Mouse (Mus musculus): ENCODE results near the gene Zfp385c.

The Zfp385c gene

DNA sequence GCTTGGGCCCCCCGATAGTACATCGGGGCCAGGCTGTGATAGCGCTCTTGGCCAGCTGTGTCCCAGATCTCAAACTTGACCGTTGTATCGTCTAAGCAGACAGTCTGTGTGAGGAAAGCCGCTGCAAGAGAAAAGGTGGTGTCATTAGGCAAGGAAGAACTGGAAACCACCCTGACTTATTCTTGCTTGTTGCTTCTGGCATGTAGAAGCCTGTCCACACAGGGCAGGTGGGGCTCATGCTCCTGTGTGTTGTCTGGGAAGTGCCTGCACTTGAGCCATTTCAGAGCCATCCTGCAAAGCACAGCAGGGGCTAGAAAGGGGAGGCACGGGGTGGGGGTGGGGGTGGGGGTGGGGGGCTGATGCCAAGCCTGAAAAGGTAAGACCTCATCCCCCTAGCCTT is 26.2 kb upstream of the Zfp385c start:
- no peak for DNase-seq (ENCODE audit: low read depth in 1 of 2, low spot score in 2 of 2)

GRCm38 (mm10) chr11:100716649-100717048 is 24.4 kb upstream of the Zfp385c start:
- no peak for DNase-seq (ENCODE audit: low read depth in 1 of 2, low spot score in 2 of 2)

DNA sequence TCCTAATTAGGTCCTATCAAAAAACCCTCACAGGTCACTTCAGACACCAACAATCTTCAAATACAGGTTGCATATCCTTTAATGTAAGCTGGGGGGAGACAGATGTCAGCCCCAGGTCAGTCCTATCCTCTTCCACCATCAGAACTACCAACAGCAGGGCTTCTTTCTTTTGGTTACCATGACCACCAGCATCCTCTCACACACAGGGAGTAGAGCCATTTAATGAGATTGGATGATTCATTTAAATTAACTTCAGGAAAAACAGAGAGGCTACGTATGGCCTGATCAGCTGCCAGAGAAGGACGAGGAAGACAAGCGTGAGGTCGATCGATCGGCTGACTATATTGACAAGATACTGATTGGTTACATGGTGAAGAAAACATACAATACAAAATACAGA is 22.7 kb upstream of the Zfp385c start:
- no peak for DNase-seq (ENCODE audit: low read depth in 1 of 2, low spot score in 2 of 2)

- no peak for DNase-seq (ENCODE audit: low read depth in 1 of 2, low spot score in 2 of 2)
These were observed 22.3 kb upstream of the Zfp385c start for GRCm38 (mm10) chr11:100714534-100714915.

- DNase-seq (ENCODE audit: low read depth in 1 of 2, low spot score in 2 of 2), result no peak
These were observed 21.7 kb upstream of the Zfp385c start, which contains the start of gene Hspb9 for GRCm38 (mm10) chr11:100713735-100714533. TSS of gene Hspb9 (plus strand) at chr11:100713850.

- DNase-seq (ENCODE audit: low read depth in 1 of 2, low spot score in 2 of 2), result no peak
These were observed 20.9 kb upstream of the Zfp385c start for GRCm38 (mm10) chr11:100713174-100713573.

DNA sequence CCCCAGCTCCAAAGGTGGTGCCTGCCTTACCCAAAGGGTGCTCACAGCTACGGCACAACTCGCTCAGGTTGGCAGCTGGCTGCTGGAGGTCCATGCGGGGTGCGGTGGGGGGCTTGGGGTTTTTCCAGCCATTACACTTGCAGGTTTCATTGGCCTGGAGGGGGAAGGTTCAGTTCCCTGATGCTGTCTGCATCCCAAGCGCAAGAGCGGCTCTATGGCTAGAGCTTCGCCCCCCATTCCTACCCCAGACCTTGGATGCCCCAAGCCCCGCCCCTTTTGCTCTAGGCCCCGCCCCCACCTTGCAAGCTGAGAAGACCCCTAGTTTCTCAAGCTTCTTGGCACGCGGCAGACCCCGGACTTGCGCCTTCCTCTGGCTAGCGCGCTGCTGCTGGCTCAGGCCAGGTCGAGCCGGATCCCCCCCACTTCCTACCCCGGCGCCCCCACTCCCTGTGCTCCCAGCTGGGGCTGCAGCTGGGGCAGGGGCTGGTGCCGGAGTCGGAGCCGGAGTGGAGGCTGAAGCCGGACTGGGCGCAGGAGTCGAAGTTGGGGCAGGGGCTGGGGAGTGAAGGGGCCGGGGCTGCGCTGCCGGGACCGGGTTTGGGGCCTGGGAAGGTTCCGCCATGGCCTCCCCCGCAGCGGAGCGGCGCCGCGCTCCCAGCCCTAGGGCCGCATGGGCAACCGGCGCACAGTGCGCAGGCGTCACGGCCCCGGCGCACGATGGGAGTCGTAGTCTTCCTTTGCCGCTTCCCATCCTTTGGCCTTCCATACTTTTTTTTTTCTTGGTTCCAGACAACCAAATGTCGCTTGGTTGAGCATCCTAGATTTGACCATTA is 19.7 kb upstream of the Zfp385c start, which contains the start of gene Kat2a:
Kat2a (minus strand) TSS at position 683 of the 833 bp plus-strand sequence.
- DNase-seq (ENCODE audit: low read depth in 1 of 2, low spot score in 2 of 2), result no peak

DNA sequence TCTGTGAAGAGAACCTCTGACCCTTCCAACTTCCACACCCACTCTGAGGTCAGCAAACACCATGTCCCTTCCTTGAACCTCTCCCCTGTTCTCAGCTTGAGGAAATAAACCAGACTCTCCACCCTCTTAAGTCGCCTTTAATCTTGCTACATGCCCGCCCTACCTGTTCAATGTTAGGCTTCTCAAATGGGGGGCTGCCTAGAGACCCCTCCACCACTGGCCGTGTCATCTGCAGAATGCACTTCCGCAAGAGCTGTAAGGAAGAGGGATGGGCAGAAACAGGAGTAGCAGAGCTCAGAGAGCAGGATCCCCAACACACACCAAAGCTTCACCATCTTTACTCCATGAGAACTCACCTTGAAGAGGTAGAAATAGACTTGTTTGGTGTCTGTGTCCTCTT is 18.7 kb upstream of the Zfp385c start:
- DNase-seq (ENCODE audit: low read depth in 1 of 2, low spot score in 2 of 2), result no peak

DNA sequence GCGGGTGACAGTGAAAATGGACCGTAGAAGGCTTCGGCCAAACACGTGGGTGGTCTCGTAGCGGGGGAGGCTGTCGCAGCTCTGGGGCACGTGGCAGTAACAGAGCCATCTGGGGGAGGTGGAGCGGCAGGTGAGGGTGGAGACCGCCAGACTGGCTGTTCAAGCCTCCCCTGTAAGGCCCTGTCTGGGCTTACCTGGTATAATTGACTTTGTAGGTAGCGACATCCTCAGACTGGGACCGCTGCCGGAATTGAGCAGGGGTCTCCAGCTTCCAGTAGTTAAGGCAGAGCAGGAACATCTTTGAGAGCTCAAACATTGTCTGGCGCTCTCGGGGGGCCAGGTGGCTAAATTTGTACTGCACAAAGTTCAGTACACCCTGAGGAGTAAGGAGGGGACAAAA is 18.3 kb upstream of the Zfp385c start:
- no peak for DNase-seq (ENCODE audit: low read depth in 1 of 2, low spot score in 2 of 2)

DNA sequence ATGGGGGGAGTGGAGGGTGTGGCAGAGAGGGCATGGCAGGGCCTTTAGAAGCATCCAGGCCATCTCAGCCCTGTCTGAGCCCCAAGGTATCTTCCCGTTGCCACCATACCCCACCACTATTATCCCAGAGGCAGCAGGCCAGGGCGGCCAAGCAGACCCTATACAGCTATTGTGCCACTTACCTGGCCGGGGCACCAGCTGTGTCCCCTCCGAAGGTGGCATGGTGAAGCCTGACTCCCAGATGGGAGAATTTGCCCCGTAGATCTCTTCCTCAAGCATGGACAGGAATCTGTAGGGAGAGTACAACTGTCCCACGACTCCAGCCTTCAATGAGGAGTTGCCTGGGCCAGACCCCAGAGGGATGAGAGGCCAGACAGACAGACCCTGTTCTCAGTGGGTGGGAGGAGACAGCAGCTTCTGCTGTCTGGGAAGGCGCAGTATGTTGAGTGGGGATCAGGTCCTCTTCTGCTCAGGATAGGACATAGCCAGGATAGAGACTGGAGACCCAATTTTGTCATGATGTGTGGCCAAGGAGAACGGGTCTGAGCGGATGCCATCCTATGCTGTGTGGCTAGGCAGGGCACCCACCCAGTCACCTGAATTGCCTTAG is 17.1 kb upstream of the Zfp385c start:
- DNase-seq (ENCODE audit: low read depth in 1 of 2, low spot score in 2 of 2), result no peak

DNA sequence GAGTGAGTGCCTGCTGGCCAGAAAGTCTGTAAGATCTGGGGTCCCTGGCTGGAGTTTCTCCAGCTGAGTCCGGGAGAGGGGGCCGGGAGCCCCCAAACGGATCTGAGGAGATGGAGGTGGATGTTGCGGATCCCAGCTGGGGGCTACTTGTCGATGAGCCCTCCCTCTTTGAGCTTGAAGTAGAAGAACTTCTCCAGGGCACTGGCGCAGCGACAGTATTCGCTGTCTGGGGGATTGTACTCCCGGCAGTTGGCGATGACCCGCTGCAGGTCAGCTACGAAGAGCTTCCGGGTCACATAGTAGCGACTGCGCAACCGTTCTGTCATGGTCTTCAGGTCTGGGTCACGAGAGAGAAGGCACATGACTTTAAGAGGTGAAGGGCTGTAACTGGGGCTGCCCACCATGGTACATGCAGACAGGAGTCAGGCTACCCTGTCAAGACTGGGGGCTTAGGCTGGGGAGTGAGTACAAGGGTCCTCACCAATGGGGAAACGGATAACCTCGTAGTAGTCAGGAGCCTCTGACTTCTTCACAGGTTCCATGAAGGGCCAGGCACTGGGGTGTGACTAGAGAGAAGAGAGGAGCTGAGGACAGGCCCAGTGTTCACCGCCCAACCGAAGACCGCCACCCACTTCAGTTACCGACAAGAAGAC is 13.0 kb upstream of the Zfp385c start:
- no peak for DNase-seq (ENCODE audit: low read depth in 1 of 2, low spot score in 2 of 2)

DNA sequence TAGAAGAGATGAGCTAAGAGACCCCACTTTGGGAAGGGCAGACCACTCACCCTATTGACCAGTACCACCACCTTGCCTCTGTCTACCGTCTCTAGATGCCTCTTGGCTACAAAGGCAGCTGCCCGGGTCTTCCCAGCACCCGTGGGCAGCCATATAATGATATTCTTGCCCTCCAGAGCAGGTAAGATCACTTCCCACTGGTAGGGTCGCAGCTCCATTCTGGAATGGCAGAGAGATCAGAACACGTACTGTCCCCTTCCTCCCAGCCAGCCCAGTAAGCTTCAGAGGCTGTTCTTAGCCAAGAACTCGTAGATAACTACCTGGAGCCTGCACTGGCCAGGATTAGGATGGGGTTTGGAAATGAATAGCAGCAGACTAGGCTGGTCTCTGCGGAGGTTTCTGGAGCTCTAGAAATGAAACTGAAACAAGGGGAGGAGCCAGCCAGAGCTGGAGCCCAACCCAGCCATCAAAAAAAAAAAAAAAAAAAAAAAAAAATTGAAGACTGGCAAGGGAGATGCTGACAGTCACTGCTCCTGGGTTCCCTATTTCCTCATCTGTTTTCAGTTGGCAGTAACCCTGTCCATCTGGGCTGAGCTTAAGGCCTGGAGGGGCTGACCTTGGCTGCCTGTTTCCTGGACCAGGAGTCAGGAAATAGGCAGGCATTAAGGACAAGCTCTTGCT is 11.7 kb upstream of the Zfp385c start, which contains the start of gene Dhx58:
Dhx58 (minus strand) TSS at position 421 of the 681 bp plus-strand sequence.
- DNase-seq (ENCODE audit: low read depth in 1 of 2, low spot score in 2 of 2), result no peak

DNA sequence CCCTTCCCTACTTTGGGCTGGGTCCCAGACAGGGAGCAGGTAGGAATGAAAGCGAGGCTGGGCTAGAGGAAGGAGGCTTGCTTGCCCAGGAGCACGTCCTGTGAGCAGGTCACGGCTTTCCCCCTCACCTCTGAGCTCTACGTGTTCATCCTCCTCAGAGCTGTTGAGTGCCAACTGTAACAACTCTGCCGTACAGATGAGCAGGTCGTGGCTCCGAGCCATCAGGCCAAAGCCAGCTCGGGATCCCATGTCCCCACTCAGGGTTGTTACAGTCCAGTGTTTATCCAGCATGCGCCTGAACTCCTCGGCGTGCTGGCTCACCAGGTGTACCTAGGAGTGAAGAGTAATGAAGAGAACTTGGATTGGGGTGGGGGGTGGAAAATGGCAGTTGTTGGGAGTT is 11.1 kb upstream of the Zfp385c start:
- DNase-seq (ENCODE audit: low read depth in 1 of 2, low spot score in 2 of 2), result no peak

DNA sequence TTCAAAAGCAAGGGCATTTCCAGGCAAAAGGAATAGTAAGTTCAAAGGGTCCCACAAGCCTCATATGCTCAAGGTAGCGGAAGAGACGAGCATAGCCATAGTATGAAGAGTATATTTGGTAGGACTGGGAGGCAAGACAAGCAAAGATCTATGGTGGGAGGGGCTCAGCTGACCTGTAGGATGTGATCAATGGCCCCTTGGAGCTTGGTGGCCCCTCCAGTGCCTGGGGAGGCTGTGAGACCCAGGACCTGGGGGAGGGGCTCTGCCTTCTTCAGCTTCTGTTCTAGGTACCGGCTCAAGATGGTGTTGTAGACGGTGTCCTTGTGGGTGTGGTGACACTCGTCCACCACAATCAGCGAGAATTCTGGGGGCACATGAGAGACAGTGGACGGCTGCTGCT is 10.7 kb upstream of the Zfp385c start:
- DNase-seq (ENCODE audit: low read depth in 1 of 2, low spot score in 2 of 2), result no peak

GRCm38 (mm10) chr11:100702081-100702851 is 10.0 kb upstream of the Zfp385c start:
- DNase-seq (ENCODE audit: low read depth in 1 of 2, low spot score in 2 of 2), result peak; percentile 59 to 64

DNA sequence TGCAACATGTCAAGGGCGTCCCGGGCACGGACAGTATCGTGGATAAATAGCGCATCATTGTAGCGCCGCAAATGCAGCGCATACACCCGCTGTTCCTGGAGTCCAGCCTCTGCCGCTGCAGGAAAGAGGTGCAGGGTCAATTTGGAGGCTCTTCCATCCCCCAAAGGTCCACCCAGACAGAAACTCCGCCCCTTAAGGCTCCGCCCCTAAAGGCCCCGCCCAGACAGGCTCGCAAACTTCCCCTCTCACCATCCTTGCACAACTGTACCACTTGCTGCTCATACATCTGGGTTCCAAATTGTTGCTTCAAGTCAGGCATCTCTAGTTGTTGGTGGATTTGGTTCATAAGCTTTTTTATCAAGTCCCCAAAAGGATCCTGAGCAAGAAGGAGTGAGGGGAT is 9.0 kb upstream of the Zfp385c start:
- DNase-seq (ENCODE audit: low read depth in 1 of 2, low spot score in 2 of 2), result peak; percentile 69 to 84

DNA sequence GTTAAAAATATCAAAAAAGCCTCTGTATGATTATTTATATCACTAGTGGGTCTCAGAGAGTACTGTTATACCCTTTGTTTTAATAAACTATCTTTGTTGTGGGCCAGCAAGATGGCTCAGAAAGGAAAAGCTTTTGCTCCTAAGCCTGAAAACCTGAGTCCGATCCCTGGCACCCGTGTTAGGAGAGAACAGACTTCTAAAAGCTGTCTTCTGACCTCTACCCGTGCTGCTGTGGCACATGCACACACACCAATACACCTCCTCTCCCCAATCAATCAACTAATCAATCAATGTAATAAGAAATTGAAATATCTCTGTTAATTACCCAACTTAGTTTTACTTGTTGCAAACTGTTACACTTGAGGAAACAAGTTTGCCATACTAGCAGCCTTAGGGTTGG is 8.5 kb upstream of the Zfp385c start:
- no peak for DNase-seq (ENCODE audit: low read depth in 1 of 2, low spot score in 2 of 2)

- DNase-seq (ENCODE audit: low read depth in 1 of 2, low spot score in 2 of 2), result no peak
These were observed 5.7 kb upstream of the Zfp385c start for GRCm38 (mm10) chr11:100697921-100698320.

GRCm38 (mm10) chr11:100694926-100695325 is 2.7 kb upstream of the Zfp385c start:
- peak in 1 of 2 experiments; percentile 66 for DNase-seq (ENCODE audit: low read depth in 1 of 2, low spot score in 2 of 2)

GRCm38 (mm10) chr11:100693154-100693553 is 899 bp upstream of the Zfp385c start:
- DNase-seq (ENCODE audit: low read depth in 1 of 2, low spot score in 2 of 2), result no peak

Data from monocyte, adult 2 months (primary cell).